Mouse (Mus musculus) neural tube, embryonic 11.5 days (tissue): Measurements from ENCODE around the gene Gm14410. TPM values are rescaled to one million over a fixed set of nuclear protein-coding genes. Genes with fewer than 3 reads are reported as not detected.
"Not testable (repeated sequence)": the region's sequence is repeated elsewhere in the genome, so short reads cannot be mapped to it uniquely, and the experiment has no call there.

Experiments
- ATAC-seq: fragments of 200-750 bp; cut with Nextera tagmentation; 2 replicates; pipeline ENCODE4 v1.8.0; 2017; ENCODE audit warnings: moderate number of reproducible peaks, mild to moderate bottlenecking, moderate TSS enrichment, moderate library complexity; ENCODE audit not compliant: insufficient read depth, low FRiP score, low TSS enrichment
- DNase-seq: peaks from one replicate; pipeline ENCODE4 v3.0.0-alpha.2; 2015; ENCODE audit warnings: low spot score
- H3K27ac ChIP-seq: fragments of 300-500 bp; sonication (generic); 2 replicates; pipeline ENCODE4 v1.5.1; 2014; ENCODE audit warnings: low read depth, mild to moderate bottlenecking, low read length
- H3K27me3 ChIP-seq: fragments of 300-500 bp; sonication (generic); 2 replicates; pipeline ENCODE4 v1.6.1; 2014; ENCODE audit warnings: mild to moderate bottlenecking, low read length, mixed read lengths; ENCODE audit not compliant: control insufficient read depth, insufficient read depth
- H3K36me3 ChIP-seq: fragments of 300-500 bp; sonication (generic); 2 replicates; pipeline ENCODE4 v1.6.1; 2014; ENCODE audit warnings: mild to moderate bottlenecking, low read length, moderate library complexity, mixed read lengths; ENCODE audit not compliant: control insufficient read depth, insufficient read depth
- H3K4me1 ChIP-seq: fragments of 300-500 bp; sonication (generic); 2 replicates; pipeline ENCODE4 v1.6.1; 2014; ENCODE audit warnings: low read length, mixed read lengths; ENCODE audit not compliant: control insufficient read depth, insufficient read depth
- H3K4me2 ChIP-seq: fragments of 300-500 bp; sonication (generic); 2 replicates; pipeline ENCODE4 v1.6.1; 2014; ENCODE audit warnings: low read depth, mild to moderate bottlenecking, moderate library complexity
- H3K4me3 ChIP-seq: fragments of 300-500 bp; sonication (generic); 2 replicates; pipeline ENCODE4 v1.5.1; 2014; ENCODE audit warnings: low read depth, low read length
- H3K9ac ChIP-seq: fragments of 300-500 bp; sonication (generic); 2 replicates; pipeline ENCODE4 v1.6.1; 2014; ENCODE audit warnings: mild to moderate bottlenecking, low read length
- H3K9me3 ChIP-seq: fragments of 300-500 bp; sonication (generic); 2 replicates; pipeline ENCODE4 v1.6.1; 2016; ENCODE audit warnings: low read length; ENCODE audit not compliant: control insufficient read depth
- whole genome bisulfite sequencing: fragments of 180-500 bp; shearing (Covaris S2); extraction: QIAGEN DNeasy Blood & Tissue Kit; methylation state at CpG from one replicate; pipeline ENCODE4 v1.1.7; 2014; 5-methylcytosine and 5-hydroxymethylcytosine counted together
- polyA plus RNA-seq: library from polyadenylated mRNA; unstranded; fragments of >200 nt; fragmentation: Nextera tagmentation; extraction: Ambion mirVana; gene quantifications from 2 replicates; pipeline ENCODE4 v1.2.1, GENCODE M21; 2014

The Gm14410 gene
- polyA plus RNA-seq, result 22.8 and 28.3 TPM in 2 replicates

DNA sequence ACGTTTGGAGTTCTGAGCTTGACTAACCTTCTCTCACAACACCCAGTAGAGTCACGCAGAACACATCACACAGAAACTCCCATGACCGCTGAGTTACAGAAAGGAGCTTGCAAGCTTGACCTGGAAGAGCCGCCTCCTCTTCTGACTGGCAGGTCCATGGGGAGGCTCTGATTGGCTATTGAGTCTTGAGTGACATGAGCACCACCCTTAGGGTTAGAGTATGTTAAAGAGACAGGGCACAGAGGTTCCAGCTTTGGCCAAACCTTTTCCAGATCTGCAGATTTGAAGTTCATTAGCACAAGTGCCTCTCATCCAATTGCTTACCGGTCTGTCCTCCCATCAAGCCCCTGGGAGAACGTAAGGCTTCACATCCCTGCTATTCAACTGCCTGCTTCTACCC is at the start of gene Gm14410:
Gene Gm14410, minus strand, starts transcription at position 81 of the 400 bp plus-strand sequence.
- not testable (repeated sequence) for DNase-seq, H3K9ac ChIP-seq, H3K4me1 ChIP-seq, H3K4me2 ChIP-seq, H3K36me3 ChIP-seq, H3K27ac ChIP-seq, H3K27me3 ChIP-seq, ATAC-seq, H3K9me3 ChIP-seq
- WGBS, result 3% methylated on average over 4 of the region's 6 CpGs
- H3K4me3 ChIP-seq, result peak within 1 kb of the TSS; percentile 28

DNA sequence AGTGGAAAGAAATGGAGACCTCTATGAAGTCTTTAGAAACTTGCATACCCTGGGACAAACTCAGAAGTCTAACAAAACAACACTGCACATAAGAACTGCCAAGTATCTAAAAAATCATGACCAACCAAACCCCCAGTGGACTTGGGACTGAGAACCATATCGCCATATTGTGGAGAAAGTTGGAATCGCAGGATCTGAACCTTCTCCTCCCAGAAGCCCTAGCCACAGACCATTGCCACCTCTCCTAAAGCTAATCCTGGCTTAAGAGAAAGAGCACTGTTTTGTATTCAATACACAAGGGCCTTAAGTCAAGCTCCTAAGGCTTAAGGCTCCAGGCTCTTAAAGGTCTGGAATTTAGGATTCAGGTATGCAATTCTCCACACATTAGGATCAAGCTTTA is 41.2 kb upstream of the Gm14410 start:
- not testable (repeated sequence) for H3K4me2 ChIP-seq, DNase-seq, H3K27me3 ChIP-seq, H3K4me3 ChIP-seq, H3K36me3 ChIP-seq, H3K9ac ChIP-seq, H3K27ac ChIP-seq, ATAC-seq, H3K4me1 ChIP-seq, H3K9me3 ChIP-seq
- 83% methylated on average over 2 of the region's 2 CpGs for WGBS

DNA sequence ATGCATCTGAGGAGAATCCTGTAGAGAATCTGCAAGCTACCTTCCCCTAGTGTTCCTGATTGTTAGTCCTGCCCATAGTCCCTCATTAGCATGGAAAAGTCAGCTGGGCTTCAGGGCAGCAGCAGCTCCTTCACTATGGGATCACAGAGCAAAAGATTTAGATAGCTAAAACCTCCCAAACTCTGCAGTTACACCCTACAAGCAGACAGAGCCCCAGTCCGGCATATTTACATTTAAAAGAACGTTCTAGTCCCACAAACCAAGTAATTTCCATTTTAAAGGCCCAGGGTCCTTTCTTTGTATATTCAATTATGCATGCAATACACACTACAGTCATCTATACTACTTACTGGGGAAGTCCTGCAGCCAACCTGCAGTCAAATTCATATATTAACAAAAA is 24.2 kb upstream of the Gm14410 start:
- not testable (repeated sequence) for H3K36me3 ChIP-seq, H3K9me3 ChIP-seq, H3K9ac ChIP-seq, ATAC-seq, H3K4me2 ChIP-seq, DNase-seq, H3K4me1 ChIP-seq, H3K27ac ChIP-seq, H3K4me3 ChIP-seq, H3K27me3 ChIP-seq
- 62% methylated on average over 2 of the region's 2 CpGs for WGBS

DNA sequence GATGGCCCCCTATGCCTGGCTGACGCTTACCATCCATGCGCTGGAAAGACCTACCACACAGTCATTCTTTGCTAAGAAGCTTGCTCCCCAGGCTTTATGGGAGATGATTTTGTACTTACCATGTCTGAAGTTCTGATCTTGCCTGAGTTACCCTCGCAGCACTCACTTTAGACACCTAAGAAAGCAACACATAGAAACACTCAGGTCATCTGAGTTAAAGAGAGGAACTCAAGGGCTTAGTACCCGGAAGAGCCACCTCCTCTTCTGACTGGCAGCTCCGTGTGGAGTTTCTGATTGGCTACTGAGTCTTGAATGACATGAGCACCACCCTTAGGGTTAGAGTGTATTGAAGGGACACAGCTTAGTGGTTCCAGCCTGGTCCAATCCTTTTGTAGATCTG is 33.5 kb downstream of the Gm14410 start:
- WGBS, result 90% methylated on average over 4 of the region's 5 CpGs
- not testable (repeated sequence) for H3K36me3 ChIP-seq, H3K27me3 ChIP-seq, H3K9ac ChIP-seq, H3K4me3 ChIP-seq, H3K9me3 ChIP-seq, H3K4me2 ChIP-seq, DNase-seq, ATAC-seq, H3K4me1 ChIP-seq, H3K27ac ChIP-seq

Other genes starting within 250 kb of the Gm14410 start
- 5.1 and 8.7 TPM in 2 replicates for gene Gm14419, start 205.5 kb downstream of the Gm14410 start, polyA plus RNA-seq
- not detected in 2 replicates for gene Gm14401, start 132.1 kb downstream of the Gm14410 start, polyA plus RNA-seq
- gene Gm14409, start 60.6 kb upstream of the Gm14410 start, polyA plus RNA-seq, result not detected in 2 replicates
- gene Gm14412, start 117.9 kb upstream of the Gm14410 start, polyA plus RNA-seq, result 0.24 and 0.26 TPM in 2 replicates
- 3.9 and 4.7 TPM in 2 replicates for gene Gm14418, start 191.9 kb upstream of the Gm14410 start, polyA plus RNA-seq